ENCODE assay signal across 10 mouse cellular contexts in the genomic region with DNA sequence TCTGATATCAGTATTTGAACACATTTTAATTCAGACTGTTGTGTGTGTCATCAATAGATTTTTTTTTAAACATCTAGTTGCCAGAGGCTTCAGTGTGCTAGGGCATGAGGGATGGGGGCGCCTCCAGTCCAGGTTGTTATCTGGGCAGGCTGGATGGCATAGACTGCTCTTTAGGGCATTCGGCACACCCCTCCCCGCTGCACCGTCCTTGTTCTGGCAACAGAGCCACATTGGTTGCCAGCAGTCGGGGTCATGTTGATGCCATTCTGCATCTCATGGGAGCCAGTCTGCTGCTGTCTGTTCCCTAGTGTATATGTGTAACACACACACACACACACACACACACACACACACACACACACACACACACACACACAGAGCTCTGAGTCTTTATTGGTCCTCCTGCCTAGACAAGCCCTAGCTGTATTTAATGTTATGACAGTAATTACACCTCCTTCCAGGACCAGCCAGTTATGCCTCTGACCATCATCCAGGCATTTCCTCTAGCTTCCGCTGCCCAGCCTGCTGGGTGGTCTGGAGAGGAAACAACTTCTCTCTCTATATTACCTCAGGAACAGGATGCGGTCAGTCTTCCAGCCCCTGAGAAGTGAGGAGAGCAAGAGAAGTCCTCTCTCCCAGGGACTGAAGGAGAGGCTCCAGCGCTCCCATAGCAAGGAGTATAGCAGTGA.
A peak's percentile ranks its signal among the peaks of the same experiment; 100 is the strongest.
DNase-seq lines count a peak whose midpoint lies in the region; ATAC-seq and TF ChIP-seq lines count a peak whose summit lies in the region.
"Had no signal": no experiment of that assay in that cellular context is flagged by ENCODE, and none has a peak within 500 bp of the region (broad histone marks: within the 10 kb centered on the region; RNA-seq: fewer than 3 reads in every experiment).

No protein-coding gene starts in this region.

- no peak overlapping the region for H3K27ac ChIP-seq in forebrain, embryonic 13.5 days
- H3K27ac ChIP-seq in forebrain, embryonic 10.5 days, result no peak overlapping the region
- H3K27ac ChIP-seq in lung, embryonic 14.5 days (ENCODE audit: low read depth), result no peak overlapping the region
- no peak overlapping the region; the same call in 1 of the 2 replicates for H3K27ac ChIP-seq in embryonic facial prominence, embryonic 10.5 days (replicated peaks)
- H3K27ac ChIP-seq: gastrocnemius, adult 2 months had no signal

- no peaks in the 10 kb centered on the region for H3K36me3 ChIP-seq in forebrain, embryonic 13.5 days (ENCODE audit: poor library complexity, severe bottlenecking)
- H3K36me3 ChIP-seq in forebrain, embryonic 10.5 days (replicated peaks), result no peaks in the 10 kb centered on the region
- no peaks in the 10 kb centered on the region for H3K36me3 ChIP-seq in lung, embryonic 14.5 days (ENCODE audit: insufficient read depth)
- no peaks in the 10 kb centered on the region for H3K36me3 ChIP-seq in embryonic facial prominence, embryonic 10.5 days (replicated peaks)

- no peaks in the 10 kb centered on the region for H3K27me3 ChIP-seq in forebrain, embryonic 13.5 days
- peaks cover 5% of the 10 kb centered on the region; the same call in 1 of the 2 replicates for H3K27me3 ChIP-seq in forebrain, embryonic 10.5 days (ENCODE audit: poor library complexity, severe bottlenecking)
- no peaks in the 10 kb centered on the region for H3K27me3 ChIP-seq in lung, embryonic 14.5 days (ENCODE audit: insufficient read depth, low read length)
- no peaks in the 10 kb centered on the region for H3K27me3 ChIP-seq in embryonic facial prominence, embryonic 10.5 days (replicated peaks; ENCODE audit: low read depth, poor library complexity, severe bottlenecking)

- no peak overlapping the region for H3K4me3 ChIP-seq in forebrain, embryonic 13.5 days
- H3K4me3 ChIP-seq in forebrain, embryonic 10.5 days, result no peak overlapping the region
- H3K4me3 ChIP-seq in lung, embryonic 14.5 days (ENCODE audit: low read depth, low read length), result no peak overlapping the region
- H3K4me3 ChIP-seq in embryonic facial prominence, embryonic 10.5 days, result no peak overlapping the region
- H3K4me3 ChIP-seq: gastrocnemius, adult 2 months had no signal

- H3K9me3 ChIP-seq in forebrain, embryonic 13.5 days (replicated peaks), result no peaks in the 10 kb centered on the region
- H3K9me3 ChIP-seq in forebrain, embryonic 10.5 days, result no peaks in the 10 kb centered on the region
- no peaks in the 10 kb centered on the region for H3K9me3 ChIP-seq in lung, embryonic 14.5 days (ENCODE audit: low read depth, low read length)
- no peaks in the 10 kb centered on the region for H3K9me3 ChIP-seq in embryonic facial prominence, embryonic 10.5 days

- no peaks in the 10 kb centered on the region for H3K4me1 ChIP-seq in forebrain, embryonic 13.5 days
- peaks cover 11% of the 10 kb centered on the region for H3K4me1 ChIP-seq in forebrain, embryonic 10.5 days
- H3K4me1 ChIP-seq in lung, embryonic 14.5 days (ENCODE audit: insufficient read depth), result no peaks in the 10 kb centered on the region
- peaks cover 10% of the 10 kb centered on the region for H3K4me1 ChIP-seq in embryonic facial prominence, embryonic 10.5 days

- 81% methylated on average over 8 of the region's 8 CpGs for WGBS in forebrain, embryonic 13.5 days
- WGBS in forebrain, embryonic 10.5 days, result 79% methylated on average over 8 of the region's 8 CpGs
- 57% methylated on average over 8 of the region's 8 CpGs for WGBS in lung, embryonic 14.5 days
- WGBS in embryonic facial prominence, embryonic 10.5 days, result 70% methylated on average over 8 of the region's 8 CpGs

- no peak overlapping the region for H3K4me2 ChIP-seq in forebrain, embryonic 13.5 days
- no peak overlapping the region for H3K4me2 ChIP-seq in lung, embryonic 14.5 days

- no peak for DNase-seq in forebrain, embryonic 10.5 days (ENCODE audit: extremely low spot score, low spot score)
- DNase-seq in lung, embryonic 14.5 days, result peak; percentile 63
- no peak for DNase-seq in lung, postnatal 36 days
- DNase-seq in embryonic facial prominence, embryonic 10.5 days (ENCODE audit: low spot score), result peak; percentile 48
- DNase-seq in layer of hippocampus, adult 8-10 months (ENCODE audit: low spot score in 2 of 2), result no peak
- no peak for DNase-seq in gastrocnemius, postnatal 14 days
- DNase-seq: gastrocnemius, adult 2 months; thymus, adult 18-20 months had no signal

- intact Hi-C loops in gastrocnemius, postnatal 14 days (cut with DNase I; ENCODE audit: low total_unique reads), result loop anchor here (10.0 kb wide), 1 partner anchor 722 kb away; no protein-coding TSS in a partner anchor

- TF ChIP-seq CTCF in lung, embryonic 14.5 days (IDR thresholded peaks at IDR 0.05; ENCODE audit: low read depth), result no peak

- 0 out of 2 replicates have a peak, but pooled peaks have one; percentile 9 for ATAC-seq in forebrain, embryonic 13.5 days
- ATAC-seq in lung, embryonic 14.5 days (ENCODE audit: insufficient read depth), result peak; percentile 81; the same call in 1 of the 2 replicates
- peak; percentile 66 for ATAC-seq in megakaryocyte progenitor cell, adult 5-6 weeks (replicated peaks; ENCODE audit: poor library complexity)

- H3K9ac ChIP-seq in forebrain, embryonic 13.5 days, result no peak overlapping the region
- H3K9ac ChIP-seq in lung, embryonic 14.5 days, result no peak overlapping the region

Comparison
In these comparisons a context has a peak if more than half of its experiments do, and no peak if none do; other contexts are left out.
1. DNase-seq: peak in lung, embryonic 14.5 days (single experiment) and embryonic facial prominence, embryonic 10.5 days (single experiment); none in forebrain, embryonic 10.5 days (single experiment), lung, postnatal 36 days (single experiment), layer of hippocampus, adult 8-10 months (0 of 2) and gastrocnemius, postnatal 14 days (single experiment).
2. ATAC-seq: peak in every context shown above with its lines; median percentile 81 in lung, embryonic 14.5 days; 66 in megakaryocyte progenitor cell, adult 5-6 weeks; 9 in forebrain, embryonic 13.5 days.